Mouse (Mus musculus) liver, adult 2 months (tissue): ENCODE measurements around the gene Gin1. TPM values are rescaled to one million over a fixed set of nuclear protein-coding genes. Genes with fewer than 3 reads are reported as not detected.

ENCODE experiments used
- DNase-seq: peaks from one replicate; pipeline ENCODE4 v3.0.0-alpha.2; 2011; ENCODE audit warnings: low read depth, low spot score; ENCODE audit errors: extremely low read depth
- H3K27ac ChIP-seq: fragments of 200-500 bp; replicated peaks from 2 replicates; pipeline ENCODE4 v1.5.1; 2012; ENCODE audit warnings: low read depth, mild to moderate bottlenecking, control low read depth, inconsistent platforms, low read length; ENCODE audit not compliant: insufficient read depth
- H3K27me3 ChIP-seq: fragments of 200-500 bp; 2 replicates; pipeline ENCODE4 v1.6.1; 2012; ENCODE audit warnings: mild to moderate bottlenecking, moderate library complexity, low read length, inconsistent platforms; ENCODE audit not compliant: control insufficient read depth, insufficient read depth
- H3K36me3 ChIP-seq: fragments of 200-500 bp; 2 replicates; pipeline ENCODE4 v1.6.1; 2012; ENCODE audit warnings: low read length, inconsistent platforms; ENCODE audit not compliant: control insufficient read depth, insufficient read depth
- H3K4me1 ChIP-seq: fragments of 200-500 bp; 2 replicates; pipeline ENCODE4 v1.6.1; 2011; ENCODE audit warnings: low read length; ENCODE audit not compliant: control insufficient read depth, insufficient read depth
- H3K4me3 ChIP-seq: fragments of 200-500 bp; 2 replicates; pipeline ENCODE4 v1.5.1; 2011; ENCODE audit warnings: low read depth, mild to moderate bottlenecking, control low read depth, low read length, moderate library complexity; ENCODE audit not compliant: insufficient read depth
- H3K79me2 ChIP-seq: fragments of 200-500 bp; 2 replicates; pipeline ENCODE4 v1.6.1; 2012; ENCODE audit warnings: inconsistent platforms, mild to moderate bottlenecking, low read length, moderate library complexity; ENCODE audit not compliant: control insufficient read depth, insufficient read depth
- H3K9ac ChIP-seq: fragments of 200-500 bp; 2 replicates; pipeline ENCODE4 v1.6.1; 2012; ENCODE audit warnings: low read depth, mild to moderate bottlenecking, control low read depth, inconsistent platforms, low read length
- CTCF ChIP-seq: fragments of 200-500 bp; IDR thresholded peaks from 2 replicates; pipeline ENCODE4 v1.5.1; 2011; ENCODE audit warnings: low read depth, low read length, control low read depth
- POLR2A ChIP-seq: fragments of 200-500 bp; IDR thresholded peaks from 2 replicates; pipeline ENCODE4 v1.6.1; 2011; ENCODE audit warnings: low read length, control low read depth; ENCODE audit not compliant: insufficient read depth; ENCODE audit errors: extremely low read depth
- WGBS: fragments of 180-500 bp; shearing (Covaris S2); methylation state at CpG from one replicate; pipeline ENCODE4 v1.1.7; 2018; 5-methylcytosine and 5-hydroxymethylcytosine counted together
- polyA plus RNA-seq: library from polyadenylated mRNA; depleted of rRNA; stranded (reverse); fragments of >200 nt; gene quantifications from 2 replicates; pipeline ENCODE4 v1.2.3, GENCODE M21; 2012
- total RNA-seq: library from RNA; depleted of rRNA; stranded (reverse); fragments of >200 nt; gene quantifications from 2 replicates; pipeline ENCODE4 v1.2.3, GENCODE M21; 2014

Gin1 gene
- total and polyA plus RNA-seq, 2 experiments = 1.9 to 9.9 TPM

- Histone ChIP-seq H3K79me2 (no peaks in the 10 kb centered on the region), H3K4me3 (no peak overlapping the region), H3K27ac (no peak overlapping the region), H3K27me3 (no peaks in the 10 kb centered on the region), H3K36me3 (peaks cover 44% of the 10 kb centered on the region), H3K4me1 (no peaks in the 10 kb centered on the region), H3K9ac (no peak overlapping the region)
- TF ChIP-seq POLR2A (no peak), CTCF (no peak)
- WGBS = 92% methylated on average over 7 of the region's 7 CpGs
- no peak for DNase-seq
Observed at GRCm38 (mm10) chr1:97746261-97746660, 23.7 kb upstream of the Gin1 start.

- 93% methylated on average over 3 of the region's 3 CpGs for WGBS
- TF ChIP-seq CTCF = no peak
- no peak for TF ChIP-seq POLR2A
- Histone ChIP-seq H3K79me2 (no peaks in the 10 kb centered on the region), H3K36me3 (peaks cover 46% of the 10 kb centered on the region), H3K27ac (no peak overlapping the region), H3K9ac (no peak overlapping the region), H3K4me3 (no peak overlapping the region), H3K27me3 (no peaks in the 10 kb centered on the region), H3K4me1 (no peaks in the 10 kb centered on the region)
- no peak for DNase-seq
Observed at GRCm38 (mm10) chr1:97748163-97748562, 21.8 kb upstream of the Gin1 start.

- TF ChIP-seq CTCF = no peak
- TF ChIP-seq POLR2A = no peak
- H3K4me3 ChIP-seq = no peak overlapping the region
Observed at GRCm38 (mm10) chr1:97753216-97753615, 16.8 kb upstream of the Gin1 start.

GRCm38 (mm10) chr1:97754392-97754791, 15.6 kb upstream of the Gin1 start:
- DNase-seq = no peak
- peaks cover 44% of the 10 kb centered on the region for H3K36me3 ChIP-seq
- no peaks in the 10 kb centered on the region for H3K27me3 ChIP-seq
- no peak overlapping the region for H3K27ac ChIP-seq
- H3K79me2 ChIP-seq = no peaks in the 10 kb centered on the region; the same call in 1 of the 2 replicates
- H3K4me1 ChIP-seq = no peaks in the 10 kb centered on the region
- H3K4me3 ChIP-seq = no peak overlapping the region
- TF ChIP-seq CTCF = no peak
- no peak for TF ChIP-seq POLR2A
- 87% methylated on average over 4 of the region's 4 CpGs for WGBS
- no peak overlapping the region for H3K9ac ChIP-seq

More at GRCm38 (mm10) chr1:97753216-97753615, 16.8 kb upstream of the Gin1 start:
- Histone ChIP-seq H3K27me3 (no peaks in the 10 kb centered on the region), H3K27ac (no peak overlapping the region), H3K4me1 (no peaks in the 10 kb centered on the region), H3K79me2 (no peaks in the 10 kb centered on the region; the same call in 1 of the 2 replicates), H3K36me3 (peaks cover 44% of the 10 kb centered on the region), H3K9ac (no peak overlapping the region)
- DNase-seq = no peak

- Histone ChIP-seq H3K27ac (no peak overlapping the region), H3K4me3 (no peak overlapping the region), H3K27me3 (no peaks in the 10 kb centered on the region), H3K4me1 (peaks cover 2% of the 10 kb centered on the region), H3K79me2 (peaks cover 15% of the 10 kb centered on the region; the same call in 1 of the 2 replicates), H3K36me3 (peaks cover 27% of the 10 kb centered on the region), H3K9ac (no peak overlapping the region)
- no peak for TF ChIP-seq CTCF
- no peak for TF ChIP-seq POLR2A
- DNase-seq = peak; percentile 61
Observed at GRCm38 (mm10) chr1:97759841-97760240, 10.1 kb upstream of the Gin1 start.

DNA sequence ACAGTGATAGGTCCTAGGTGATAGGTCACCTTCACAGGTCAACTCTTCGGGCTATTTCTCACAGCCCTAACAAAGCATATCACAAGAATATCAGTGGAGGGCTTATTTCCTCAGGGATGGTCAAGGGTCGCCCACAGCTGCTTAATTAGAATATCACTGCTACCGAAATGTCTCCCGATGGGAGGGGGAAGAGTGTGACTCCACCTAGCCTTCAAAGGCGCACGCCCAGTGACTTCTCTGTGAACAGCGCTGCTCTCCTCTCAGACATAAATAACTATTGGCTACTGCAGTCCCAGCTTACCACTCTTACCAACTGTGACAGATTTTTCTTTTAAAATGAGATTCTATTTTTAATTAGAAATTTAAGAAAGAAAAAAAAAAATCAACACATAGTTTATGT, 9.4 kb upstream of the Gin1 start:
- 85% methylated on average over 7 of the region's 7 CpGs for WGBS
- H3K4me3 ChIP-seq = no peak overlapping the region

More for the DNA sequence above, 9.4 kb upstream of the Gin1 start:
- no peak for TF ChIP-seq CTCF
- TF ChIP-seq POLR2A = no peak
- no peak overlapping the region for H3K9ac ChIP-seq
- peaks cover 19% of the 10 kb centered on the region for H3K36me3 ChIP-seq
- no peaks in the 10 kb centered on the region for H3K27me3 ChIP-seq
- H3K4me1 ChIP-seq = peaks cover 3% of the 10 kb centered on the region
- no peak overlapping the region for H3K27ac ChIP-seq
- DNase-seq = no peak
- peaks cover 17% of the 10 kb centered on the region; the same call in 1 of the 2 replicates for H3K79me2 ChIP-seq
